Mouse (Mus musculus): ENCODE results near the gene Eid2. TPM values are rescaled to one million over a fixed set of nuclear protein-coding genes. Genes with fewer than 3 reads are reported as not detected.
A peak's percentile ranks its signal among the peaks of the same experiment; 100 is the strongest.

The Eid2 gene
- total and polyA plus RNA-seq, 3 experiments, result not detected

- TF ChIP-seq POLR2A (IDR thresholded peaks at IDR 0.05; ENCODE audit: low read depth, low read length) (peak; percentile 90), BHLHE40 (IDR thresholded peaks at IDR 0.05; ENCODE audit: low read depth, low read length) (no peak), JUN (IDR thresholded peaks at IDR 0.05; ENCODE audit: insufficient read depth, low read depth, low read length) (no peak), MYC (IDR thresholded peaks at IDR 0.05; ENCODE audit: low read depth, low read length) (peak; percentile 76), USF1 (IDR thresholded peaks at IDR 0.05; ENCODE audit: low read depth, low read length) (no peak), HCFC1 (IDR thresholded peaks at IDR 0.05; ENCODE audit: low read depth, low read length) (peak; percentile 88), MAX (IDR thresholded peaks at IDR 0.05; ENCODE audit: low read length) (peak; percentile 65; the same call in 1 of the 2 replicates)
Measured at GRCm38 (mm10) chr7:28311926-28312543, 44.4 kb downstream of the Eid2 start, which contains the start of gene Timm50 (continued).

DNA sequence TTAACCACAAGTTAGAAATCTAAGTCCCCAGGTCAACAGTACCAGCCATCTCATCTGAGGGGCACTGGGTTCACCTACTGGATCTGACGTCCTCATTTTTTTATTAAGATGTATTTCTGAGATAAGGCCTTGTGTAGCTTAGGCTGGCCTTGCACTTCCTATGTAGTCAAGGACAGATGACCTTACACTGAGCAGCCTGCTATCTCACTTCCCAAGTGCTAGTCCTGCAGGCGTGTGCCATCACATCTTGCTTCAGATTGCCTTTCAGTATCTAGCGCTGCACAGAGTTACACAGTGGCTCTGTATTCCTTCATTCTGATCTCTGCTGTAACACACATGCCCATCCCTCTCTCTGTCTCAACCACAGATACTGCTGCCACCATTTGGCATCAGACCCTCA, 50.4 kb downstream of the Eid2 start:
- no peak for DNase-seq (ENCODE audit: extremely low read depth)
- H3K36me3 ChIP-seq (replicated peaks in 1 of 2; ENCODE audit: control insufficient read depth in 1 of 2, insufficient read depth in 1 of 2, low read length in 1 of 2), result peaks cover 84 to 90% of the 10 kb centered on the region in 2 experiments
- H3K27ac ChIP-seq (ENCODE audit: insufficient read depth, low read depth), result no peak overlapping the region
- dilution Hi-C loops (cut with MboI; ENCODE audit: extremely low pct_ligation_motif_present, extremely low pct_unique_long_range_greater_than_20kb, low sequenced_read_pairs) (no loop called here), in situ Hi-C loops (cut with MboI; ENCODE audit: low pct_ligation_motif_present, low pct_unique_long_range_greater_than_20kb, low sequenced_read_pairs) (no loop called here)
- TF ChIP-seq POLR2AphosphoS2 (IDR thresholded peaks at IDR 0.05; ENCODE audit: low read depth, low read length) (no peak), MXI1 (IDR thresholded peaks at IDR 0.05; ENCODE audit: low read depth, low read length) (no peak), IRF4 (IDR thresholded peaks at IDR 0.05; ENCODE audit: low read depth, low read length) (no peak), MYC (IDR thresholded peaks at IDR 0.05; ENCODE audit: low read depth, low read length) (no peak), SIN3A (IDR thresholded peaks at IDR 0.05; ENCODE audit: low read length) (no peak), POLR2A (IDR thresholded peaks at IDR 0.05; ENCODE audit: low read depth, low read length) (no peak), SMC3 (IDR thresholded peaks at IDR 0.05; ENCODE audit: low read depth, low read length) (no peak), MAFK (IDR thresholded peaks at IDR 0.05; ENCODE audit: insufficient replicate concordance, low read length) (no peak), EP300 (IDR thresholded peaks at IDR 0.05; ENCODE audit: low read length) (no peak), ZC3H11A (IDR thresholded peaks at IDR 0.05; ENCODE audit: low read depth, low read length) (no peak)
- no peak overlapping the region for H3K9ac ChIP-seq (ENCODE audit: insufficient read depth, low read depth)
- no peaks in the 10 kb centered on the region for H3K79me2 ChIP-seq (replicated peaks; ENCODE audit: control insufficient read depth, extremely low read depth, insufficient read depth, poor library complexity, severe bottlenecking)
- H3K4me3 ChIP-seq (replicated peaks in 1 of 3; ENCODE audit: low read depth in 2 of 3, low read length in 2 of 3, poor library complexity in 1 of 3), result no peak overlapping the region
- no peaks in the 10 kb centered on the region for H3K9me3 ChIP-seq (replicated peaks; ENCODE audit: low read length)
- H3K4me2 ChIP-seq (ENCODE audit: insufficient read depth, low read depth, poor library complexity, severe bottlenecking), result no peak overlapping the region
- peaks cover 0 to under 1% of the 10 kb centered on the region in 2 experiments; a peak in 1 of 4 replicates for H3K4me1 ChIP-seq (ENCODE audit: control insufficient read depth in 1 of 2, insufficient read depth in 2 of 2)
- no peaks in the 10 kb centered on the region for H3K27me3 ChIP-seq (replicated peaks)

- TF ChIP-seq ETS1 (conservative IDR thresholded peaks at IDR 0.05; ENCODE audit: low read depth, low read length) (no peak), RCOR1 (conservative IDR thresholded peaks at IDR 0.05; ENCODE audit: low read depth, low read length) (no peak), TCF12 (IDR thresholded peaks at IDR 0.05; ENCODE audit: low read depth, low read length) (no peak), CHD1 (IDR thresholded peaks at IDR 0.05; ENCODE audit: low read depth, low read length) (no peak), PAX5 (IDR thresholded peaks at IDR 0.05; ENCODE audit: low read length) (no peak), HCFC1 (IDR thresholded peaks at IDR 0.05; ENCODE audit: low read depth, low read length) (no peak), UBTF (IDR thresholded peaks at IDR 0.05; ENCODE audit: low read depth, low read length) (no peak), USF1 (IDR thresholded peaks at IDR 0.05; ENCODE audit: low read depth, low read length) (no peak), TBP (conservative IDR thresholded peaks at IDR 0.05; ENCODE audit: low read depth, low read length) (no peak), MXI1 (IDR thresholded peaks at IDR 0.05; ENCODE audit: low read depth, low read length) (no peak), JUND (conservative IDR thresholded peaks at IDR 0.05; ENCODE audit: low read depth, low read length) (no peak), MEF2A (IDR thresholded peaks at IDR 0.05; ENCODE audit: borderline replicate concordance, low read depth, low read length) (no peak), USF2 (conservative IDR thresholded peaks at IDR 0.05; ENCODE audit: low read depth, low read length) (no peak), CHD2 (IDR thresholded peaks at IDR 0.05; ENCODE audit: low read length) (no peak)
- Histone ChIP-seq H3K79me2 (replicated peaks; ENCODE audit: control insufficient read depth, extremely low read depth, insufficient read depth, poor library complexity, severe bottlenecking) (no peaks in the 10 kb centered on the region), H3K4me3 (replicated peaks in 1 of 3; ENCODE audit: low read depth in 2 of 3, low read length in 2 of 3, poor library complexity in 1 of 3) (no peak overlapping the region), H3K9ac (ENCODE audit: insufficient read depth, low read depth) (no peak overlapping the region), H3K27me3 (replicated peaks) (no peaks in the 10 kb centered on the region), H3K4me1 (ENCODE audit: control insufficient read depth in 1 of 2, insufficient read depth in 2 of 2) (no peaks in the 10 kb centered on the region), H3K27ac (ENCODE audit: insufficient read depth, low read depth) (peak overlapping the region; percentile 9; the same call in 1 of the 2 replicates), H3K9me3 (replicated peaks; ENCODE audit: low read length) (no peaks in the 10 kb centered on the region), H3K36me3 (replicated peaks in 1 of 2; ENCODE audit: control insufficient read depth in 1 of 2, insufficient read depth in 1 of 2, low read length in 1 of 2) (peaks cover 91 to 97% of the 10 kb centered on the region in 2 experiments), H3K4me2 (ENCODE audit: insufficient read depth, low read depth, poor library complexity, severe bottlenecking) (no peak overlapping the region)
- in situ Hi-C loops (cut with MboI; ENCODE audit: low pct_ligation_motif_present, low pct_unique_long_range_greater_than_20kb, low sequenced_read_pairs) (no loop called here), dilution Hi-C loops (cut with MboI; ENCODE audit: extremely low pct_ligation_motif_present, extremely low pct_unique_long_range_greater_than_20kb, low sequenced_read_pairs) (no loop called here)
- DNase-seq (ENCODE audit: extremely low read depth), result no peak
Measured at GRCm38 (mm10) chr7:28318714-28319113, 51.0 kb downstream of the Eid2 start.

All from CH12.LX (cell line).